ENCODE assay signal across 24 mouse cellular contexts in the genomic region with DNA sequence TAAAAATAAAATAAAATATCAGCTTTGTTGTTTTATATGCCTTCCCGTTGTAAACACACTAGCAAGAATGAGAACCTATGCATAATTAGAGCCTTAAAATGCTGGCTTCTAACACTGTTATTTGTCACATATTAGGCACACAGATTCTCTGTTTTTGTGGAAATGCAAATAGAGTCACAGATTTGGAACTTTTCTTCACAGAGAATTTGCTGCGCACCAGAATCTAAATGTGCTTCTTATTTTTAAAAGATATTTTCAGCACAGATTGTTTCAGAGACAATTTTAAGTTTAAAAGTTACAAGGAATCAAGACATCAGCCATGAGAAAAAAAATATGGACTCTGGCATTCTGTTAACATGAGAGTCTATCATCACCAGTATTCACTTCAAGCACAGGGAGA.
"Had no signal": no experiment of that assay in that cellular context is flagged by ENCODE, and none has a peak within 500 bp of the region (broad histone marks: within the 10 kb centered on the region; RNA-seq: fewer than 3 reads in every experiment).

No protein-coding gene starts in this region.

- ATAC-seq: liver, embryonic 12.5 days; midbrain, embryonic 13.5 days; midbrain, embryonic 16.5 days had no signal

- H3K4me2 ChIP-seq: limb, embryonic 13.5 days; liver, embryonic 12.5 days; liver, embryonic 15.5 days; lung, embryonic 15.5 days; midbrain, embryonic 13.5 days; neural tube, embryonic 13.5 days; stomach, embryonic 15.5 days had no signal

- H3K4me1 ChIP-seq: limb, embryonic 10.5 days; limb, embryonic 13.5 days; liver, embryonic 12.5 days; liver, embryonic 15.5 days; lung, embryonic 15.5 days; megakaryocyte, embryonic 14.5 days; midbrain, embryonic 10.5 days; midbrain, embryonic 13.5 days; neural tube, embryonic 13.5 days; stomach, embryonic 15.5 days had no signal

- H3K27ac ChIP-seq: limb, embryonic 10.5 days; limb, embryonic 13.5 days; liver, embryonic 12.5 days; liver, embryonic 15.5 days; lung, embryonic 15.5 days; midbrain, embryonic 10.5 days; midbrain, embryonic 13.5 days; neural tube, embryonic 13.5 days; stomach, embryonic 15.5 days had no signal

- H3K36me3 ChIP-seq: limb, embryonic 10.5 days; limb, embryonic 13.5 days; liver, embryonic 12.5 days; liver, embryonic 15.5 days; lung, embryonic 15.5 days; midbrain, embryonic 10.5 days; midbrain, embryonic 13.5 days; neural tube, embryonic 13.5 days; stomach, embryonic 15.5 days had no signal

- H3K9me3 ChIP-seq: limb, embryonic 10.5 days; limb, embryonic 13.5 days; liver, embryonic 12.5 days; liver, embryonic 15.5 days; lung, embryonic 15.5 days; megakaryocyte, embryonic 14.5 days; midbrain, embryonic 10.5 days; midbrain, embryonic 13.5 days; neural tube, embryonic 13.5 days; stomach, embryonic 15.5 days had no signal

- H3K27me3 ChIP-seq: limb, embryonic 13.5 days; liver, embryonic 12.5 days; liver, embryonic 15.5 days; lung, embryonic 15.5 days; megakaryocyte, embryonic 14.5 days; midbrain, embryonic 13.5 days; neural tube, embryonic 13.5 days; stomach, embryonic 15.5 days had no signal

- DNase-seq: kidney, adult 9 months; kidney, postnatal 14 days; kidney, postnatal 4 days; liver; lung, adult 18-20 months; lung, postnatal 10 days; lung, postnatal 36 days; retina, postnatal 1 day; right cerebral cortex, postnatal 25 days; spleen, adult 18-20 months; thymus, adult 18-20 months; thymus, postnatal 36 days had no signal

- H3K4me3 ChIP-seq: limb, embryonic 10.5 days; limb, embryonic 13.5 days; liver, embryonic 12.5 days; liver, embryonic 15.5 days; lung, embryonic 15.5 days; megakaryocyte, embryonic 14.5 days; midbrain, embryonic 10.5 days; midbrain, embryonic 13.5 days; myocyte; neural tube, embryonic 13.5 days; stomach, embryonic 15.5 days had no signal

- H3K9ac ChIP-seq: limb, embryonic 13.5 days; liver, embryonic 12.5 days; liver, embryonic 15.5 days; lung, embryonic 15.5 days; midbrain, embryonic 13.5 days; neural tube, embryonic 13.5 days; stomach, embryonic 15.5 days had no signal
